Mouse (Mus musculus): ENCODE results near the gene Neurl3.

DNA sequence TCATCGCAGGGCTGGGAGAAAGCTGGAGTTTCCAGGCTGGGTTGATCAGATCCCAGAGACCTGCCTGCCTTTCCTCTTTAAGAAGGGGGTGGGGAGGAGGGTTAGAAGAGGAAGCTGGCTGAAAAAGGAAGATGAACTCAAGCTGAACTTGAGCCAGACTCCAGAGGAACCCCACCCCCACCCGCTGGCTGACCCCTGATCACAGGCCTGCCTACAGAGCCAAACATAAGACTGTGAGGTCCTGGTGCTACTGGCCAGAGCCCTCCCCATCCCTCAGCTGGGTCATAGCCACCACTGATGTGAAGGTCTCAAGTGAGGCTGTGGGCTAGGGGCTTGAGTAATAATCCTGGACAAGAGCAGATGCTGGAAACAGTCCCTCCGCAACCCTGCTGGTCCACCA, 3.8 kb downstream of the Neurl3 start:
- TF ChIP-seq POLR2AphosphoS2 (IDR thresholded peaks at IDR 0.05; ENCODE audit: insufficient read length, low read depth), result no peak
- TF ChIP-seq TCF3 (IDR thresholded peaks at IDR 0.05; ENCODE audit: insufficient read length, low read depth), result no peak
